Mouse (Mus musculus) testis, adult 2 months (tissue): ENCODE measurements around the gene Atoh8. TPM values are rescaled to one million over a fixed set of nuclear protein-coding genes. Genes with fewer than 3 reads are reported as not detected.

Experiments
- H3K27ac ChIP-seq: fragments of 200-500 bp; 2 replicates; pipeline ENCODE4 v1.5.1; 2012; ENCODE audit warnings: low read depth, low read length; ENCODE audit not compliant: control insufficient read depth, insufficient read depth
- H3K27me3 ChIP-seq: fragments of 200-500 bp; 2 replicates; pipeline ENCODE4 v1.6.1; 2012; ENCODE audit warnings: mild to moderate bottlenecking, low read length, moderate library complexity; ENCODE audit not compliant: control insufficient read depth, insufficient read depth
- H3K36me3 ChIP-seq: fragments of 200-500 bp; 2 replicates; pipeline ENCODE4 v1.6.1; 2012; ENCODE audit warnings: mild to moderate bottlenecking, low read length; ENCODE audit not compliant: control insufficient read depth, insufficient read depth
- H3K4me1 ChIP-seq: fragments of 200-500 bp; 2 replicates; pipeline ENCODE4 v1.6.1; 2012; ENCODE audit warnings: low read length; ENCODE audit not compliant: control insufficient read depth, insufficient read depth
- H3K4me3 ChIP-seq: fragments of 200-500 bp; 2 replicates; pipeline ENCODE4 v1.5.1; 2012; ENCODE audit warnings: low read depth, mild to moderate bottlenecking, low read length, moderate library complexity, mixed read lengths; ENCODE audit not compliant: control insufficient read depth
- CTCF ChIP-seq: fragments of 200-500 bp; IDR thresholded peaks from 2 replicates; pipeline ENCODE4 v1.5.1; 2012; ENCODE audit warnings: low read depth, mild to moderate bottlenecking, inconsistent platforms, low read length, moderate library complexity; ENCODE audit not compliant: control insufficient read depth, insufficient read depth, insufficient replicate concordance
- POLR2A ChIP-seq: fragments of 200-500 bp; IDR thresholded peaks from 2 replicates; pipeline ENCODE4 v1.6.1; 2012; ENCODE audit warnings: low read depth, mild to moderate bottlenecking, inconsistent platforms, low read length, moderate library complexity; ENCODE audit not compliant: control insufficient read depth
- polyA plus RNA-seq: library from polyadenylated mRNA; depleted of rRNA; stranded (reverse); fragments of >200 nt; gene quantifications from 2 replicates; pipeline ENCODE4 v1.2.3, GENCODE M21; 2012

The Atoh8 gene
- polyA plus RNA-seq, 1 experiment, result 390 TPM

DNA sequence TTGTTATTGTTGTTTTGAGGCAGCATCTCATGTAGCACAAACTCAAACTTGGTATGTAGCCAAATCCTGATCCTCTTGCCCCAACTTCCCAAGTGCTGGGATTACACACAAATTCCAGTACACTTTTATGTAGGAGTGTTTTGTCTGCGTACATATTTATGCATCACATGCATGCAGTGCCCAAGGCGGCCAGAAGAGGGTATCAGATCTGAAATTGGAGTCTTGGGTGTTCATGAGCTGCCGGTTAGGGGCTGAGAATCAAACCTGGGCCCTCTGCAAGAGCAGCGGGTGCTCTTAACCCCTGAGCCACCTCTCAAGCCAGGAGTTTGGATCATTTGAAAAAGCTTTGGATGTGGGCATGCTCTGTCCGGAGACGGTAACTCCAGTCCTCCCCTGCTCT is 40.8 kb upstream of the Atoh8 start:
- Histone ChIP-seq H3K4me3 (no peak overlapping the region), H3K27ac (no peak overlapping the region), H3K27me3 (no peaks in the 10 kb centered on the region), H3K36me3 (no peaks in the 10 kb centered on the region), H3K4me1 (no peaks in the 10 kb centered on the region)
- no peak for TF ChIP-seq CTCF
- no peak for TF ChIP-seq POLR2A

DNA sequence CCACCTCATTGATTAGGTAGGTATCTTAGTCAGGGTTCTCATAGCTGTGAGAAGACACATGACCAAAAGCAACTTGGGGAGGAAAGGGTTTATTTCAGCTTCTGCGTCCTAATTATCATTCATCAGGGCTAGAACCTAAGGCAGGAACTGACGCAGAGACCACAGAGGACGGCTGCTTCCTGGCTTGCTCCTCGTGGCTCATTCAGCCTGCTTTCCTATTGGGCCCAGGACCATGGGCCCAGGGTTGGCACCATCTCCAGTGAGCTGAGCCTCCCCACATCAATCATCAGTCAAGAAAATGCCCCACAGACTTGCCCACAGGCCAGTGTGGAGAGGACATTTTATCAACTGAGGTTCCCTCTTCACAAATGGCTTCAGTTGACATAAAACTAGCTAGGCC is 40.1 kb upstream of the Atoh8 start:
- H3K27me3 ChIP-seq, result no peaks in the 10 kb centered on the region
- no peak for TF ChIP-seq POLR2A
- no peak for TF ChIP-seq CTCF
- no peaks in the 10 kb centered on the region for H3K36me3 ChIP-seq
- no peaks in the 10 kb centered on the region for H3K4me1 ChIP-seq
- no peak overlapping the region for H3K27ac ChIP-seq
- H3K4me3 ChIP-seq, result no peak overlapping the region

DNA sequence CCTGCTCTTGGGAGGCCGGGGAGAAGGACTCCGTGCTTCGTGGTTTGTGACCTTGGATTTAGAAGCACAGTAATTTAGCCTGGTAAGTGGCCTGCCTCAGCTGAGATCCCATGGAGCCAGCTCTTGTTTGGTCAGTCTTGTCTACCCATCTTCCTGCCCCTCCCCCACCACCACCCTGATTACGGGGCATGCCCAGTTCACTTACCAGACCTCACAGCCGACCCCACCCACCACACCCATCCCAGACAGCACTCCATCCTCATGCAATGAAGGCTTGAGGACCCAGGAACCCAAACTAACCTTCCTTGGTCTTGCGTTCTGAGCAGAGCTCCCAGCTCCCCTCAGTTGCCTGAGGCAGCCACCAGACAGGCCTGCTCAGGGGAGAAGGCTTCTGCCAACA is 37.8 kb upstream of the Atoh8 start:
- Histone ChIP-seq H3K4me3 (no peak overlapping the region), H3K36me3 (no peaks in the 10 kb centered on the region), H3K27me3 (no peaks in the 10 kb centered on the region), H3K27ac (no peak overlapping the region), H3K4me1 (no peaks in the 10 kb centered on the region)
- TF ChIP-seq POLR2A (no peak), CTCF (no peak)

DNA sequence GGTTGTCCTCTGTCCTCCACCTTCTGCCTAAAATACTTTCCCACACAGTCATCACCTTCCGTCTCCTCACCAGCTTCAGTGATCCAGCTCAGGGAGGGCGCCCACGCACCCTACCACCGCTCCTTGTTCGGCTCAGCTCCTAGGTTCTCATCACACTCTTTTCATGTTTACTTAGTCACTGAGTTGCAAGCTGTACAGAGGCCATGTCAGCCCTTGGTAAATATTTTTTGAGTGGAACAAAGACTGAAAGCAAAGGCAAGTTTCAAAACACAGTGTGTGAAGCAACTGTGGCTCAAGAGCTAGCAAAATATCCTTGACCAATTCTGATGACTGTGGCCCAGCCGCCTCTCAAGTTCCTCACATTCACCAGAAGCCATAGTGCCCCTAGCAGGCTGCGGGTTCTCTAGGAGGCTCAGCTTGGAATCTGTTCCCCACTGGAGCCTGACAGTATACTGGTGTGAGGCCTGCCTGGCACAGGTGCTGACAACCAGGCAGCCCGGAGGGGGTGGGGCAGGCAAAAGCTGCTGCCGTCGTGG is 36.9 kb upstream of the Atoh8 start:
- no peaks in the 10 kb centered on the region for H3K4me1 ChIP-seq
- H3K4me3 ChIP-seq, result no peak overlapping the region
- no peak overlapping the region for H3K27ac ChIP-seq
- H3K27me3 ChIP-seq, result no peaks in the 10 kb centered on the region
- TF ChIP-seq CTCF (no peak), POLR2A (no peak)
- H3K36me3 ChIP-seq, result no peaks in the 10 kb centered on the region

DNA sequence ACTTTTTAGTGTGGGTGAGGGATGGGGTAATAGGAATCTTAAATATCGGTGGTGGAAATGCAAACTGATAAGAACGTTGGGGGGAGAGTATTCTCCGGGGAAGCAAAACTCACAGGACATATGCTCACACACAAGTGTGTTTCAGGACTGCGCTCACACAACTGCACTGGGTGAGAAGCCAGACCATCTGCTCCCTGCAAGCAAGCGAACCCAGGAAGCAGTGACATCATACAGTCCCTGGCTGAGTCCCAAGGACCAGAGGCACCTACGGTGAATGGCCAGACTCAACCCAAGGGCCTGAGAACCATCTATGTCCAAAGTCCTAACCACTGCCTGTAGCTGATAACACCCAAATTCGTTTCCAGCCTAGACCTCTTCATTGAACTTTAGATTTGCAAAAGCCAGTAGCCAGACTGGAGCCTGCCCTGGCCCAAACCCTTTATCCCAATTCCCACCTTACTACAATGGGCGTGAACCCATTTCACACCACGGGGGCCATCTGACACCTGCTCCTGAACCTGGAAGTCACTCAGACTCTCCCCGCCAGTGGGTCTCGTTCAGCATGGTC is 35.7 kb upstream of the Atoh8 start:
- Histone ChIP-seq H3K4me3 (no peak overlapping the region), H3K36me3 (no peaks in the 10 kb centered on the region), H3K27me3 (no peaks in the 10 kb centered on the region), H3K27ac (no peak overlapping the region), H3K4me1 (no peaks in the 10 kb centered on the region)
- TF ChIP-seq CTCF (no peak), POLR2A (no peak)

DNA sequence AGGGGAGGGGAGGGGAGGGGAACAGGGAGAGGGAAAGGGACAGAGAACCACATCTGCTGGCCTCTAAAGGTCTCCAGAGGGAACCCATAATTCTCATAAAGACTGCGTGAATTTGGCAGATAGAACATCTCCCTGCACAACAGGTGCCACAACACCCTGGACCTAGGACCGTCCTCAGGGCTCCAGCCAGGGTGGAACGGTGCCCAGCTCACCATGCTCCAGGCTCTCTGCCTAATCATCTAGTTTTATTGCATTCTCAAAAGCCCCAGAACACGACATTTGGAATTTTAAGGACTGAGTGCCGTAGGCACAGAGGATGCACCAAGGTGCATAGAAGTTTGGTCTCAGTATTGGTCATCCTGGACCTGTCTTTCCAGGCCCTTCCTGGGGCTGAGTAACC is 34.9 kb upstream of the Atoh8 start:
- Histone ChIP-seq H3K4me1 (no peaks in the 10 kb centered on the region), H3K4me3 (no peak overlapping the region), H3K27me3 (no peaks in the 10 kb centered on the region), H3K36me3 (no peaks in the 10 kb centered on the region), H3K27ac (no peak overlapping the region)
- TF ChIP-seq POLR2A (no peak), CTCF (no peak)

DNA sequence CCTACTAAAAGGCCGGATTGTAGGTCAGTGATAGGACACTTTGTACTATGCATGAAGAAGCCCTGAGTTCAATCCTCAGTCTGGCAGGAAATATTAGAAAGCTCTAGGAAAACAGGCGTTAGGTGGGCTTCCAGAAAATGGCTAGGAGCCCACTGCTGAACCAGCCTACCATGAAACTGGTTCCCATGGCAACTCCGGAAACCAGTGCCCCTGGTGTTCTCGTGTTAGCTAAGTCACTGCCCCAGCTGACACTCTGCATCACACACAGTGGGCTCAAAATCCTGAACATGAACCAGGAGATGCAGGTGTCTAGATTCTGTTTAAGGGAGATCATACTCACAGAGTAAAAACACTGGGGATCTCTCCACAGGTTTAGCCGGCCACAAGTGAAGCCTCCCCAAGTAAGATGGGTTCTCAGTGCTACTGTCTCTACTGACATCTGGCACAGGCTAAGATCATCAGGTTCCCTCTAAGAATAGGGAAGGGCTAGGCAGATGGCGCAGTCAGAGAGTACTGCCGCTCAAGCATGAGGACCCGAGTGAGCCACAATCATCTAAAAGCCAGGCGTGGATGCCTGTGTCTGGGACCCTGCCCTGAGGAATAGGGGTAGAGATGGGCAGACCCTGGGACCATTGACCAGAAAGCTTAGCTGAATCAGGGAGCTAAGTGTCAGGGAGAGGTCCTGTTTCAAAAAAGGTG is 32.9 kb upstream of the Atoh8 start:
- Histone ChIP-seq H3K4me3 (no peak overlapping the region), H3K36me3 (no peaks in the 10 kb centered on the region), H3K4me1 (no peaks in the 10 kb centered on the region), H3K27me3 (no peaks in the 10 kb centered on the region), H3K27ac (no peak overlapping the region)
- TF ChIP-seq POLR2A (no peak), CTCF (no peak)
